Mouse (Mus musculus): ENCODE data around the gene Ogdhl.
A peak's percentile ranks its signal among the peaks of the same experiment; 100 is the strongest.

Ogdhl gene

GRCm38 (mm10) chr14:32381066-32381465 is 59.2 kb downstream of the Ogdhl start:
- DNase-seq = no peak

- no peak for DNase-seq
Observed at GRCm38 (mm10) chr14:32381619-32382018, 59.8 kb downstream of the Ogdhl start.

- DNase-seq = peak; percentile 29
Observed at GRCm38 (mm10) chr14:32388196-32388595, 66.4 kb downstream of the Ogdhl start, which contains the start of gene 1700024G13Rik. Gene 1700024G13Rik (minus strand): TSS chr14:32388391.

Measured in thymus, postnatal 25 days (tissue).